Mouse (Mus musculus): ENCODE results near the gene Olfr830.
"Not testable (repeated sequence)": the region's sequence is repeated elsewhere in the genome, so short reads cannot be mapped to it uniquely, and the experiment has no call there.

Olfr830 gene

DNA sequence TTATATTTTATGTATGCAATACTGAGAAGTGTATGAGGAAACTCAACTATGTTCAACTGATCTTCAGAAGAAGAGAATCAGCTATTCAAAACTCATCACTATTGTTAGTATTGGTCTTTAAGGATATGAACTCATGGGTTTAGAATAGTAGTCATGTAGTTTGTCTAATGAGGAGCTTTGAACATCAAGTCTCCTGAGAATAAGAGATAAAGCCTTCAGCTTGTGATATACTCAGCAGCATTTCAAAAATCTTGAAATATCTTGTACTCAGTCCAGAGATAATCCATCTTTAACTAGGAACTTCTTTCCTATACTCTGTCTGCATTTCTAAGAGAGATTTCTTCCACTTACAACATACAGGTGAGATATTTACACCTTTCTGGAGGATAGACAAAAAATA lies at the start of gene Olfr830:
Gene Olfr830 (plus strand): TSS at position 301 of the 400 bp plus-strand sequence.
- DNase-seq (ENCODE audit: extremely low read depth, low read depth, low spot score): no peak

DNA sequence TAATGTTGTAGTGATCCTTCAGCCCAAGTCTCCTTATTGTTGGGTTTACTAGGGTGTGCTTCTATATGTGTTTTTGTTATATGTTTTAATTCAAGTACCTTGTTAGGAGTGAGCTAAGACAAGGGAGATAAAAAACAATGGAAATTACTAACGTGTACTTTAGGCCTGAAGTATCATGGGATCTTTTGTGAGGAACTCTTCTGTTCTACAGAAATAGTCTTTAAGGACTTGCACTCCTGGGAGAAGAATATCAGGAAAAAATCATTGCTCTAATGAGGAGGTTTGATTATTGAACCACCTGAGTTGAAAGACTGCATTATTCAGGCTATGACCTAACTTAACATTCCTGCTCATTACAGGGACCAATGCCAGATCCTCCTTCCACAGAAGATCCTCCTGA lies 19.9 kb upstream of the Olfr830 start, which contains the start of gene Olfr829:
Gene Olfr829 (plus strand): TSS at position 301 of the 400 bp plus-strand sequence.
- no peak for DNase-seq (ENCODE audit: extremely low read depth, low read depth, low spot score)

DNA sequence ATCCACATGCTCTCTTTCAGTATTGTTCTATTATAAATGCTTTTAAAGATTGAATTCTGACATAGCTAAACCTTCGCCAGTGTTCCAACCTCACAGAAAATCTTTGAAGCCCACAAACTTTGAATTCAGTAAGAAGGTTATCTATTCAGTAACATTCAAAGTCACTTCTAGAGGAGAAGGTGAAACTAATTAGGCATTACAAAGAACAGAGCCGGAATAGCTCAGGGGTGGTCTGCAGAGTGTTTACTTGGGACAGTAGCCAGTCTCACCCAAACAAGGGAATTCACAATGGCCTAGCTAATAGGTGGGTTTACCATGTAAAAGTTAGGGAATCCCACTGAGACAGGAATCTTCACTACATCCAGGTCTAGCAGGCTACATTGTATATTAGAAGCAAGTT lies 33.2 kb downstream of the Olfr830 start:
- not testable (repeated sequence) for DNase-seq (ENCODE audit: extremely low read depth, low read depth, low spot score)

DNA sequence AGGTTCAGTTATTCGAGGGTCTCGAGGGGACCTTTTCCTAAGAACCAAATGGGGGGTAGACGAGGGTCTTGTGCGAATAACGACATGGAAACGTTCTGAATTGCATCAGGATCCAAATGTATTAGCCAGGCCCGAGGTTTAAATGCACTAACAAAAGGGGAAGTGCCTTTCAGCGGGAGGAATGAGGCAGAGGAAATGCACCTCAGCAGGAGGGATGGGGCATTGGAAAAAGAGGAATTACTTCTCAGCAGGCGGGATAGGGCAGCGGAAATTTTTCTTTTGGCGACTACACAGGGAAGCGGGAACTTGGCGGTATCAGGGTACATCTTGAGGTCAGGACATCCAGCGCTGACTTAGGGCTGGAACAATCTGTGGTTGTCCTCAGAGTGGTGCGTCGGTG lies 53.4 kb downstream of the Olfr830 start:
- not testable (repeated sequence) for DNase-seq (ENCODE audit: extremely low read depth, low read depth, low spot score)
